Mouse (Mus musculus) thymus, postnatal 4 days (tissue): ENCODE measurements around the gene 9930021J03Rik.

Source experiments
- DNase-seq: peaks from one replicate; pipeline ENCODE4 v3.0.0; 2021

Gene 9930021J03Rik

DNA sequence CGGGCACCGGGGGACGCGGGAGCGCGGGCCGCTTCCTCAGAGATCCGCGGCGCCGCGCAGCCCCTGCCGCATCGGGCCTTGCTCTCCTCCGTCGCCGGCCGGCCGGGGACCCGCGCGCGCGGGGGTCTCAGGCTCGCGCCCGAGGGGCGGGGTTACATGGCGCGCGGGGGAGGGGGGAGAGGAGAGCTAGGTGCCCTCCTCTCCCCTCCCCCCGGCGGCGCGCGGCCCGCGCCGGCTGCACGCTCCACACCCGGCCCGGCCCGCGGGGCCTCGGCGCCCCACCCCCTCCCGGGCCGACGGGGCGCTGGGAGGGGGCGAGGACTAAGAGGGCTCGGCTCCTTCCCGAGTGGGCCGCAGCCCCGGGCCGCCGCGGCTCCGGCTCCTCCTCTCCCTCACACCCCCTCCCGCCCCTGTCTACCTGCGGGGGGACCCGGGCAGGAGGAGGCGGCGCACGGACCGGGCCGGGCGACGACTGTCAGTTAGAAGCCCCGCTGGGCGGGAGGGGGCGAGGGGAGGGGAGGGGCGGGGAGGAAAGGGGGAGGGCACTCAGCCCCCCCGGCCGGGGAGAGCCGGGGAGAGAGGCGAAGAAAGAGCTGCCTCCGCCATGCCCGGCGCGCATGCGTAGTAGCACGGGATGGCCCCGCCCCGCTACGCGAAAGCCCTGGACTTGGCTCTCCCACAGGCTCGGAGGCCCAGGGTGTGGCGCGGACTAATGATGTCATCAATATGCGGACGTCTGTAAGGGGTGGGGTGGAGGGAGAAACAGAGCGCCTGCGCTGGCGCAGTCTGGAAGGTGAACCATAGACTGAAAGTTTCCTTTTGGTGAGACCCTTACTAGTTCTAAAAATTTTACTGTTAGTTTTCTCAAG, at the start of gene 9930021J03Rik:
Gene 9930021J03Rik, minus strand, starts transcription at position 73 of the 869 bp plus-strand sequence.
- peak; percentile 99 for DNase-seq

DNA sequence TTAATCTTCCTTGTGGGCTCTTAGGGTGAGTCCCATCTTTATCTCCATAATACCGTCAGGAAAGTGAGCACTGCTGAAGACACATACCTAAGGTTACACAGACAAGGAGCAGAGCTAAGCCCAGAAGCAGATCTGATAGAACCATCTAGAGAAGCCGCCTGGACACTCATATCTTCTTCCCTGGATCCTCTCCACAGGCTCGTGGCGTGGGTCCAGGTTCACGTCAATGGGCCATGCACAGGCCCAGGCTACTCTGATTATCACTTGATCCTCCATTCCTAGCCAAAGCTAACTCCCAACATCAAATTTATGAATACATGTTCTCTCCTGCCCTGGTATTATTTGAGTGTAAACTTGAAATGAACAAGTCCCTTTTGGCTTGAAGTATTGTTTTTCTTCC, 47.9 kb upstream of the 9930021J03Rik start:
- DNase-seq: no peak

DNA sequence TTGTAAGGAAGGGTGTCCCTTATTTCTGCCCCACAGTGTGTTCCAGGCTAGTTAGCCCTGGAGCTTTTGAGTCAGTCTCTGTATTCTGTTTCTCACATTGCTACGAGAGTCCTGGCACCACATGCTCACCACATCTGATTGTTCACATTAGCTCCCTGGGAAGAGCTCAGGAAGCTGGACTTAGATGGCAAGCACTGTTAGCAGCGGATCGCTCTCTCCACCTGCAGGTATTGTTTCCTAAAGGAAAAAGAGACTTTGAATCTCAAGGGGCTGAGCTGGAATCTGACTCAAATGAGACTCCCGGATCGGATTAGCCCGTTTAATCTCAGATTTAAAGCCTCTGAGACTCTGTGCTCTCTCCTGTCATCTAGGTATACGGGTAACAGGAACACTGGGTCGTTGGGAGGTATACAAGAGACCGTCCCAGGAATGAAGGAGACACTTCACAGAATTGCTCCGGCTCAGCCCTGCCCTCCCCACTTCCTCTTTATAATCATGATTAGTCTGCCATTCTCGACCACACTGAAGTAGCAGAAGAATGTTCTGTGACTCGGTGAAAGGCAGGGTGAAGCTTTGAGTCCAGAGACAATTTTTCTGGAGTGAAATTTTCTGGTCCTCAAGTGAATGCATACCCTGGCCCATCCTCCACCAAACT, 45.4 kb upstream of the 9930021J03Rik start:
- DNase-seq: no peak

DNA sequence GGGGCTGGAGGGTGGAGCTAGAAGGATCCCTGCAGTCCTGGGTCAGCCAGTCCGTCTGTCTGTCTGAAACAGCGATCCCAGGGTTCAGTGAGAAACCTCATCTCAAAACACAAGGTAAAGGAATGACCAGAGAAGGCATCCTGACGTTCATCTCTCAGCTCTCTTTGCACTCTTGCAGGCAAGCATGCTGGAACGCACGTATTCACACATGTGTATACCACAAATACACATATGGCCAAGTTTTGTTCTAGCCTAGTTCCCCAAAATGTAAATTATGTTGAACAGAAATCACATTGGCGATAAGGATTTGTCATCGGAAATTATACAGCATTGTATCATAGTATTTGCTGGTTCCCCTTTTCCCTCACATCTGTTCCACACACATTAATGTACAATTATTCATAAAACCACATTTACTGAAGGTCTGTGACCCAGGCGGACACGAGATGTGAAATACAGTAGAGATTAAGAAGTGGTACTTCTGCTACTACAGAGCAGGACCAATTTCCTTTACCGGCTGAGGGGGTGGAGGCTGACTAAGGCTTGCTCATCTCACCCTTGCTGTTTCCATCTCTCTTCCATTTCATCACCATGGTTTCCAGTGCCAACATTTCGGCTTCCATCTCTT, 44.2 kb upstream of the 9930021J03Rik start:
- DNase-seq: no peak

DNA sequence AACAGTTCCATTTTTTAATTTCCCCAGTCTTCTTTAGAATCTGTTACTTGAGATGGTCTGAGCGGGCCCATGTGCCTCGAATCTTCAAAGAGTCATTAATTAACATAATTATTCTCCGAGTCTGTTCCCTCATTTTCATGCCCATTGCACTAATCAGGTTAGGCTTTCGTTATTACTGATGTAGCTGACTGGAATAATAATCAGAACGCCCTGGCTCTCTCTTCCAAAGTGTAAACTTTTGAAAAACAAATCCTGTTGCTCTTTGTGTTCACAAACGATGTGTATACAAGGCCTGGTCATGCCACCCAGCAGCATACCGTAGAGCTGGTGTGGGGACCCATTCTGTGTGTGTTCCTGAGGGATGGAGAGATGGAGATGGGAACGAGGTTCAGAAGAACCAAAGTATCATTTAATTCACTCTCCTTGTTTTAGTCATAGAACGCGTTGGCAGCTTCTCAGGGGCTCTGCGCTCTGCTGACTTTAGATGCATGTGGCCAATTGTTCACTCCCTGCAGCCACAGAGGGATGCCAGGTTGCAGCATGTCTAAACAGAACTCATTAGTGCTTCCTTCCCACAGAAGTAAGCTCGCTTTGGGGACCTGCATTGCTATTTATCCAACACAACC, 38.4 kb upstream of the 9930021J03Rik start:
- no peak for DNase-seq

DNA sequence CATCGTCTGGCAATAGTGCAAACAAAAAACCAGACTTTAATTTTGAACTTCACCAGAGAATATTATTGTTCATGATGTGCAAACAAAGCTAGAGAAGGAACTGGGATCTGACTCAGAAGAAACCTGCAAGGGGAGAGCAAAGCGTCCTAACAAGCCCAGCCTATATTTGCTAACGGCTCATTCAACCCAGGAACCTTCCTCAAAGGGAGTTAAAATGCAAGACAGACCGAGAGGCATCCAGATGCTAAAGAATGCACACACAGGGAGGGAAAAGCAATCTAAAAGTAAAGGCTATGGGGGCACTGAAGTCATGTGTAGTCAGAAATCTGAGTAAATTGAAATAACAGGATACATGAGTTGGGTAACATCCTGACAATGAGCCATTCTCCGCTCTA, 37.8 kb upstream of the 9930021J03Rik start:
- DNase-seq: no peak

DNA sequence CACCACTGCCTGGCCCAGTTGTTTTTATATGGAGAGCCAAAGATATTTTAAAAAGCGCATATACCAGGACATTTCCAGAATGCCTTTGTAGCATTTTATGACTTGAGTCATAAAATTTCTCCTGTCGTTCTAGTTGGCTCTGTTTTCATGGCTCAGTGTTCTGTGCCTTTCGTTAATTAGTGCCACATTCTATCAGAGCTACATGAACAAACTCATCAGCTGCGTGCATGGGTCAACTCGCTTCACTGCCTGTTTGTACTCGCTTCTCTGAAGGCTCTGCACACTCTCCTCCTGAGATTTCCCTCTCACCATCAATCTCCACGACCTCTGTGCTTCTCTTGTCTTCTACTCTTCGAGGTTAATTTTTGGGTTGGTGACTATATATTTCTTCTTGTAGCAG, 37.2 kb upstream of the 9930021J03Rik start:
- no peak for DNase-seq

DNA sequence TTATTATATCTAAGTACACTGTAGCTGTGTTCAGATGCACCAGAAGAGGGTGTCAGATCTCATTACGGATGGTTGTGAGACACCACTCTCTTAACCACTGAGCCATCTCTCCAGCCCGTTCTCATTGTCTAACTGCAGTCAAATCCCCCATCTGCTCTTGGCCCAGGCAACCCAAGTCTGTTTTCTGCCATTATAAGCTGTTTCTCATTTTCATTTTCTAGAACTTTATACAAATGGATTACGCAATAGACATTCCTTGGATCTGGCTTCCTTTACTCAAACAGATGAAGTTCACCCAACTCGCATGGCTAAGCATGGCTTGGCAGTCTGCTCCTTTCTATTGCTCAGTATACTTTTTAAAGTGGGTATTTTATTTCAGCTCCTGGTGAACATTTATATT, 34.9 kb upstream of the 9930021J03Rik start:
- no peak for DNase-seq

DNA sequence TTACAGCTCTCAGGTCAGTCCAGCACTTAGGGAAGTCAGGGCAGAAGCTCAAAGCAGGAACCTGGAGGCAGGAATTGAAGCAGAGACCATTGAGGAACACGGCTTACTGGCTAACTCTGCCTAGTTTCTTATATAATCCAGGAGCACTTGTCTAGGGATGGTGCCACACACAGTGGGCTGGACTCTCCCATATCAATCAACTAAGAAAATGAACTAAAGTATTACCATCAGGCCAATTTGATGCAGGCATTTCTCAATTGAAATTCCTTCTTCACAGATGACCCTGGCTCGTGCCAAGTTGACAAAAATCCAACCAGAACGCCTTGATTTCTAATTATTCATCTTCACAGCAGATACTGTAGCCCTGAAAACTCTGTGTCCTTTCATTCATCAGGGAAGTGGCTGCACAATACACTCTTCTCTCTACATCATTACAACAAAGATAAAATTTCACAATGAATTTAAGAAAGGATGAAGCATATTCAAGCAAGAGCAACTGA, 32.9 kb upstream of the 9930021J03Rik start:
- no peak for DNase-seq

DNA sequence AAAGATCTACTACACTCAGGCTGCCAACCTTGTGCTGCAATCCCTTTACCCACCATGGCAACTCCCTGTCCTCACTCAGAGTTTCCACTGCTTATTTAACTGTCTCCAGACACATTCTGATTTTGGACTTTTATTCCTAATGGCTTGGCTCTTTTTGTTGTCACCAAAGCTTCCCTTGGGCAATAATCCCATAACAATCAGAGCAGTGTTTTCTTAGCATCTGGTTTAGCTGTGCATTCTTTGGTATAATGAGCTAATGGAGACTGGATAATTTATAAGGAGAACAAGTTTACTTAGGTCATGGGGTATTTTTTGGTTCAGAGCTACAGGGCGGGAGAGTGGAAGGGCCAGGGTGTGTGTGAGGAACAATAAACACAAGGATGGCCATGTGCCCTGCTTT, 32.4 kb upstream of the 9930021J03Rik start:
- no peak for DNase-seq

DNA sequence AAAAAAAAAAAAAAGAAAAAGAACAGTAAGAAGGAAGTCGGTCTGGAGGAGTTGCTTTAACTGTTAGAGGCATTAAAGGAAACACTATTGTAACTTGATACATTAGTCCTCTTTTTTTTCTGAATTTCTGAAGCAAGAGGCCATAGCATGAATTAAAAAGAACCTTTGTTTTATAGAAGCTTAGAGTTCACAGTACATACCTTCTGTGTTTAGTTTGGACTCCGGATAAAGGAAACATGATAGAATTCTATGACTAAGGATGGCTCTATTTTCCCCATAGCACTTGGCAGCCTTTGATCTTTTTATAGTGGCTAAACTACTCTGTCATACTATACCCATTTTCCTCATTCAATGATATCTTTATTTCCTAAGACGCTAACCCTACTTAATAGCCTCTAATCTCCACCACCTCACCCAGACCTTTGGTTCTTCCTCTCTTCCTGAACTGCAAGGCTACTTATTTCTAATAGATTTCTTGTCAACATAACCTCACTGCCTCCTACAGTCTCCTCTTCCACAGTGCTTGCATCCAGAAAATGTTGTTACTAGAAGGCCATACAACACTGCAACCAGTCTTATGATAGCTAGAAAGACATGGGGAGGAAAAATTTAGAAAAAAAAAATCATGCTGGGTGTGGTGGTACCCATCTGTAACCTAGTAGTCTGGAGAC, 29.7 kb upstream of the 9930021J03Rik start:
- DNase-seq: no peak

DNA sequence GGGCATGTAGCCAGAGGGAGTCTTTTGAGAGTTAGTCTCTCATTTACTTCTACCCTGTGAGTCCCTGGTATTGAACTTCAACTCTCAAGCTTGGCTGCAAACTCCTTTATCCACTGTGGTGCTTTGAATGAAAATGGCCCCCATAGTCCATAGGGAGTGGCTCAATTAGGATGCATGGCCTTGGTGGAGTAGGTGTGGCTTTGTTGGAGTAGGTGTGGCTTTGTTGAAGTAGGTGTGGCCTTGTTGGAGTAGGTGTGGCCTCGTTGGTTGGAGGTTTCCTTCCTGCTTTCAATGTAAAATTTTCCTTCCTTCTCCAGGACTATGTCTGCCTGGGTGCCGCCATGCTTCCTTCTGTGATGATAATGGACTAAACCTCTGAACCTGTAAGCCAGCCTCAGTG, 25.1 kb upstream of the 9930021J03Rik start:
- no peak for DNase-seq

DNA sequence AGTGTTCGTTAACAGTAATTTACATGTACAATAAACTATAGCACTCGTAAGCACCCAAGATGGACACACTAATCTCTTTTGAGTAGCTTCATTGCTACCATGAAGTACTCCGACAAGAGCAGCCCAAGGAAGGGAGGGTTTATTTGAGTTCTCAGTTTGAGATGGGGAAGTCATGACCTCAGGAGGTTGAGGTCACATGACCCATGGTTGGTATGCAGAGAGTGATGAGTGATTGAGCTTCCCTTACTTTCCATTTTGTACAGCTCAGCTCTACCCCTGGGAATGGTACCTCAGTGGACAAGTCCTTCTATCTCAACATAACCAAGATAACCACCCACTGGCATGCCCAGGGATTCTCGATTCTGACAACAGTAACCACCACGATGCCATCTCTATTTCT, 22.8 kb upstream of the 9930021J03Rik start:
- no peak for DNase-seq

DNA sequence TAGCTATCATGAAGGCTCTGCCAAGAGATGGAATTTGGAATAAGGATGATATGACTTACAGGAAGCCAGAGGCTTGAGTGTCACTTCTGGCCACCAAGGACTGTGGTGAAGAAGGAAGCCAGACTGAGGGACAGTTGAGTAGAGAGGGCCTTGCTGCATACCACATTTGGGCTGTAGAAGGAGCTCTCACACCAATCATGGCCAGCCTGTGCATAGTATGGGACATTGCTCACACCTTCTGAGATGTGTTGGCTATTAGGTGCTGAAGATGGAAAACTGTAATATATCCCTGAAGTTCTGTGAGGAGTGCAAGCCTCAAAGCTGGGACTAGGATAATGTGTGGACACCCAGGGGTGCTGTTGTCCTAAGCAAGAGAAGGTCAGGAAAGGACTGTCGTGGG, 20.9 kb upstream of the 9930021J03Rik start:
- DNase-seq: no peak

DNA sequence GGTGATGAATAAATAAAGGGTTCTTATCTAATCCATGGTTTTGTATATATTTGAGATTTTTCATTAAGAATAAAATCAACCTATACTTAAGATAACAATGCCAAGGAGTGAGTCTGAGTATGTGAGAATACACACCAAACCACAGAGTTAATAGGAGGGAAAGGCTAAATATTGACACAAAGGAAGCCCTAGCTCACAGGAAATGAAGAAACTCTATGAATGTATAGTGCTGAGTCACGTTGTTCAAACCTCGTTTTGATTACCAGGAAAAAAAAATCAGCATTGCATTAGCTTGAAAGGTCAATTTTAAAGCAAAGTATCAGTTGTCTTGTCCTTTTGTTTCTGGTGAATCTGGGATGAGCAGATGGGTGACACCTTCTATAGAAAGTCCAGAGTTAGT, 19.2 kb upstream of the 9930021J03Rik start:
- DNase-seq: no peak

DNA sequence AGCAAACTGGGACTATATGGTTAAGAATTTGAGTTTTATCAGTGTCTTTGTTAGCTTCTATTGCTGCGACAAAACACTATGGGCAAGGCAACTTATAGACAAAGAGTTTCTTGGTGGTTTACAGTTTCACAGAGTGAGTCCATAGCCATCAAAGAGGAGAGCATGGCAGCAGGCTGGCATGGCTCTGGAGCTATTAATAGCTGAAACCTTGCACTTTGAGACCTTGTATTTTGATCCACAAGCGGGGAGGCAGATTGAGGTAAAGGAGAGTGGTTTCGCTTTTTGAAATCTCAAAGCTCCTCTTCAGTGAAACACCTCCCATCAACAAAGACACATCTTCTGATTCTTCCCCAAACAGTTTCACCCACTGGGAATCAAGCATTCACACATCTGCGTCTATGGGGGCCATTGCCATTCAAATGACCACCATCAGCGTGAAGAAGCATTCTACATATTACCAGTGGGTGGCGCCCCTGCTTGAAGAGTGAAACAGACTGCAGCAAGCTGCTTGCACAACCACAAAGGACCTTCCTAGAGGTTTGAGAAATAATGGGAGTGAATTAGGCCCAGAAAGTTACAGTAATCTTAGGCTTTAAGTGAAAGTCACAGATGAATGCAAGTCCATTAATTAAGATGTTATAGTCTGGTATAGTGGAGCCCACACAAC, 18.4 kb upstream of the 9930021J03Rik start:
- DNase-seq: peak; percentile 72

DNA sequence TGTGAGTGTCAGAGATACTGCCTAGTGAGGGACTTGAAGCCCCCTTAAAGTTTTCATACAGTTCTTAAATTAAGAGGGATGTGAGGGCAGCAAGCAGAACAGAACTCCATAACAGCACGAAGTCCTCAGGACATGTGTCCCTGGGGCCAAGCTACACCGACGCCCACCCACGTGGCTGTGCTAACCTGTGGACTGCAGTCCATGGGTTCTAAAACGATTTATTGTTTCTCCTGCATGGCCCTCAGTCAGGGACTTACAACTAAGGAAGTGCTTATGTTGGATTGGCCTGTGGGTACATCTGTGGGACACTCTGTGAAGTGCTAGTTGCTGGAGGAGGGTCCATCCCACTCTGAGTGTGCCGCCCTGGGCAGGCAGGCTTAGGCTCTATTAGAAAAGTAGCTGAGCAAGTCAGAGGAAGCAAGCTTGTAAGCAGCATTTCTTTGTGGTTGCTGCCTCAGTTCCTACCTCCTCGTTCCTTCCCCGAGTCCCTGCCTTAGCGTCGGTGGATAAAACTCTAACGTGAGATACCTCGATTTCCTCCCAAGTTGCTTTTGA, 17.7 kb upstream of the 9930021J03Rik start:
- no peak for DNase-seq

DNA sequence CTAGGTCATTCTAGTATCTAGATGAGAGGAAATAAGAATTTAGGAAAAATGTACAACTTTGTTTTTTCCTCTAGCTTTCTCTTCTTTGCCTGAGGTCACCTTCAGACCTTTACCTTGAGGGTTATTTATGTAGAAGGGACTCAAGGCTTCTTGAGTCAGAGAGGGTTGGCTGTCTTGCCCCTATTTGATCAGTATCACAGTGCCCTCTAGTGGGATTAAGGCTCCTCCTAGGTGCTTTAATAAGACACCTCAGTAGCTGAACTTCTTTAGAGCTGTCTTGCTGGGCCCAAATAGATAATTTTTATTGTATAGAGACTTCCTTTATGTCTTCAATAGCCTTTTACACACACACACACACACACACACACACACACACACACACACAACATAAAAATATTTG, 15.2 kb upstream of the 9930021J03Rik start:
- peak; percentile 25 for DNase-seq

DNA sequence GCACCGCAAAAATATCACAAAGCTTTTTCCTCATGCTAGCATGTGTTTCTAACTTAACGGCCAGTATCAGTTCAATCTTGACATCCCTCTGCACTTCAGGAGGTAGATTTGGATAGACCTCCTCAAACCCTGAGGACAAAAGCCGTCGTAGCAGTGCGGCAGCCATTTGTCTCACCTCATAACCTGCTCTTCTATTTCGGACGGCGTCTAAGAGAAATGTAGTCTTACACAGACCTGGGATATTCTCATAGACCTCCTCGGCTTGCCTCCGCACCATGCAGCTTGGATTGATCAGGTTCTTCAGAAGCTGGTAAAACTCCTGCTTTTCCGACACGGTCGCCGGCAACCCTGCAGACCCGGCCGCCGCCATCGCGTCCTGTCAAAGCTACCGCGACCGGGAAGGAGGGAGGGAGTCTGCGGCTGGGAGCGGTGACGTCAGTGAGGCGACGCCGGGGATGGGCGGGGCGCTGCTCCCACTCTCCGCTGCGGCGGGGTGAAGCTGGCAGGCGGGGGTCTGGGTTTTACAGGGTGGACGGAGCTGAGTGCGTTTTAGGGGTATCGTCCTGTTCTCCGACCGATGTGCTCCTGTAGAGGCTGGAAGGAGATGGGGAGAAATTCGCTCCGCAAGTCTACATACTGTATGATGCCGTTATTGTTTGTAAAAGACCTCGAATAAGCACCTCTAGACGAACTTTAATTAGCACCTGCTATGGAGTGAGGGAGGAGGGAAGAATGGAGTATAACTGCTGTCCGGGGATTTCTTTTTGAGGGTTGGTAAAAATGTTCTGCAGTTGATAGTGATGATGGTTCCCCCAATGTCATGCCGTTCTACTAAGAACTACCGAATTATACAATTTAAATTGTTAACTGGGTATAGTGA, 7.0 kb upstream of the 9930021J03Rik start, which contains the start of gene Ranbp6:
Gene Ranbp6, minus strand, starts transcription at position 394 of the 880 bp plus-strand sequence.
- peak; percentile 97 for DNase-seq

DNA sequence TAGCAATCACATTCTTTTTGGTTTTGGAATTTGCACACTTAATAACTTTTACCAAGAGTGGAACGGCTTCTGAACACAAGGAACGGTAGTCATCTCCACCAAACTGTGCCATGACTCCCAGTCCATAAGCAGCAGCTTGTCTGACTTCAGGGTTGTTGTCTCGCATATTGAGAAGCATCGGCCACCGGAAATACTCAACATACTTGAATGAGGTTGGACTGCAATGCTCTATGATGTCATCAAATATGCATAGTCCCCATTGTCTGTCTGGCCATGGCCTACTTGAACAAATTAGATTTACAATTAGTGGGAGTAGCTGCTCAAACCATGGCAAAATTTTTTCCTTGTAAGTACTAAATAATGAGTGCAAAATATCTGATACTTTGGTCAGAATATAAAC, 4.2 kb upstream of the 9930021J03Rik start:
- no peak for DNase-seq
